Mouse (Mus musculus): ENCODE measurements at regions not wholly inside any gene's neighbourhood (a gene's known extent, or its start where the extent isn't known, plus 50 kb on each side); places are given as distances from the start of the nearest gene placed in this dataset.

- in situ Hi-C loops (cut with MboI, MseI) = no loop called here
Measured at GRCm38 (mm10) chr17:79282771-79283170, 72.1 kb downstream of the Cdc42ep3 start.

DNA sequence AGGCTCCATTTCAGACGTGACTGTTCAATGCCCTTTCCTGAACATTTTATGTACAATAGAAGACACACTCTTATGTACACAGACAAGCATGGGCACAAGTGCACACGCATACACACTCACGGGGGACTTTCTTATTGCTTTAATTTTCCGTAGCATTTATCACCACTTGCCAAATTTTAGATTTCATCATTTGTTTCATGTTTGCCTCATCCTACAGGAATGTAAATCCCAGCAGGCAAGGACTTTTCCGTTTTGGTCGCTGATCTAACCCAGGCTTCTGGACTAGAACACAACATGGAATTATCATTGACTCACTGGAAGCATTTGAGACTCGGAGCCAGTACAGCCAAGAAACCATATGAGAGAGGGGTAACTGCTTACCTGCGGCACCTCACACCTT, 81.3 kb downstream of the Cdc42ep3 start:
- in situ Hi-C loops (cut with MboI, MseI) = no loop called here

GRCm38 (mm10) chr17:79259691-79260090, 95.2 kb downstream of the Cdc42ep3 start:
- in situ Hi-C loops (cut with MboI, MseI) = no loop called here

- in situ Hi-C loops (cut with MboI, MseI) = no loop called here
Measured at GRCm38 (mm10) chr17:79246962-79247902, 107.7 kb downstream of the Cdc42ep3 start.

DNA sequence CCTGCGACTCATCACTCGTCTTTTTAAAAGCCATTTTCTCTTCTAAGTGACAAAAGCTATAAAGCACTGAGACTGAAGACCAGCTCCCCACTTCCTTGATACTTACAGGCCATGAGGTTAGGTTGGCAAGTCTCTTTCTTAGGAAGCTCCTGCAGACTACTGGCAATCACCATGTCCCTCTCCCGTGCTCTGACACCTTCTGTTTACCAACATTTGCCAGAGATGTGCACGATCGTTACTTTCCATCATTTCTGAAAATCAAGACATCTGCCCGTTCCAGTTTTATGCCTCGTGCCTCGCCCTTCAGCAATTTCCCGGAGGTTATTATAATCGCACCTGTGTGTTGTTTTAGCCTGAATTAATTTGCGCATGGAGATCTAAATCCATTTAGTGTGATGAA, 110.8 kb downstream of the Cdc42ep3 start:
- in situ Hi-C loops (cut with MboI, MseI) = no loop called here

GRCm38 (mm10) chr17:79243426-79243825, 111.5 kb downstream of the Cdc42ep3 start:
- in situ Hi-C loops (cut with MboI, MseI) = no loop called here

GRCm38 (mm10) chr17:79241489-79241888, 113.4 kb downstream of the Cdc42ep3 start:
- in situ Hi-C loops (cut with MboI, MseI) = no loop called here

DNA sequence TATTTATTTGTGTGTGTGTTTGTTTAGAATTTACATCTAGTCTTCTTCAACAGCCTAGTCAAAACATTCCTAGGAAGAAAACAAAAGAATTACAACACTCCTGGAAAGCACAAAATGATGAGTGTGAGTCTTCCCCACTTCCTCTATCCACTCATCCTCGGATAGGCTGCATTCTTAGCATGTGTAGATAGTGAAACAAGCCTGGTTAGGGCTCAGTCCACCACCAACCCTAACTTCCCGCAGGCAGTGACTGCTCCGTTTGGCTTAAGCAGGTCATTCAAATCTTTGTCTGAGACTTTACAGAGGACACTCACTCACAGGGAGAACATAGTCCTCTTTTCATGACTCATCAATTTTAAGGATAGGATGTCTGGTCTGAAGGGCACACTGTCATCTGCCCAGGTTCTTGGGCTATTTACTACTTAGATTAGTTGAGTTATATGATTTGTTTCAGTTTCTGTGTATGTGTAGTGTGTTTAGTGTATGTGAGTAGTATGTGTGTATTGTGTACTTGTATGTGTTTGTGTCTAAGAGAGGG, 118.6 kb downstream of the Cdc42ep3 start:
- in situ Hi-C loops (cut with MboI, MseI) = no loop called here

DNA sequence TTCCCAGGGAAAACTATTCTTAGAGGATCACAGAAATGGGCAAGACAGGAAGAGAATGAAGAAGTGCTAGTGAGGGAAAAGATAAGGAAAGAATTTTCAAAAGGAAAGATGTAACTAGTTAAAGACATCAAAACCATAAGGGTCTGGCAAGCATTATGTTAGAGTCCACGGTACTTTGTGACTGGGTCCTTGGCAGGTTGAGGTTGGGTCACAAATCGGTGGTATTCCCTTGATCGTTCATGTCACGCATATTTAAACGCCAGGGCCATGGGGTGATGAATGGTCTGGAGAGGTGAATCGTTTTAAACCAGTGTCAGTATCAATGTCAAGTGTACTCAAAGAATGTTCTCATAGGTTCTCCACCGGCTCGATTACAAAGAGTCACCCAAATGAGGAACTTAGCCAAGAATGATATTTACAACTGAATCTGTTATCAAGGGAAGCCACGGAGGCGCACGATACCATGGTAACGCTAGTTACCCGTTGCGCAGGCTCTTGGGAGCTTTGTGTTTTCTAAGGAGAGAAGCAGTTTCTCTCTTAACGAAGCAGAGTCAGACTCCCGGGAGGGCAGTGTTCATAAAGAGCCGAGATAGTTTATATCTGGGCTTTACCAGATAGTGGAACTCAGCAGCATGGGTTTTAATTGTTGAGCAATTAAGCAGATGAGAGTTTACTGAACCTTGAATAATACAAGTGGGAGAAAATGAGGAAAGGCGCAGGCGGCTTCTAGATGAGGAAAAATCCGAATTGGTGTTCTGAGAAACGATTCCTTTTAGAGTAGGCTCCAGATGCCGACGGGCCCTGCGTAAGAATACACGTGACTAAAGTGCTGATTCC, 124.0 kb downstream of the Cdc42ep3 start:
- in situ Hi-C loops (cut with MboI, MseI) = no loop called here

DNA sequence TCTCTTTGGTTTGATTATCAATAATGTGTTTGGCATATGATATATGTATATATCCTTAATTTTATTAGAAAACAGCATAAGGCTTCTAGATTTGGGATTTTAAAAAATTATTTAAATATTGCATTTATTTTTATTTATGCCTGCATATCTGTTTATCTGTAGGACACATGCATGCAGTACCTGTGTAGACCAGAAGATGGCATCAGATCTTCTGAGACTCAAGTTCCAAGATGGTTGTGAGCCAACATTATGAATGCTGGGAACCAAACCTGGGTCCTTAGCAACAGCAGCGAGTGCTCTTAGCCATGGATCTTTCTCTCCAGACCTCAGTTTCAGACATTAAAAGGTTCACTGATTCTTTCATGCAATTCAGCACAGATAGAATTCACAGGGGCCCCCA, 148.3 kb downstream of the Cdc42ep3 start:
- in situ Hi-C loops (cut with MboI, MseI) = no loop called here

GRCm38 (mm10) chr17:79206111-79206510, 148.8 kb downstream of the Cdc42ep3 start:
- in situ Hi-C loops (cut with MboI, MseI) = no loop called here

- in situ Hi-C loops (cut with MboI, MseI) = no loop called here
Measured at GRCm38 (mm10) chr17:79199814-79200491, 148.2 kb downstream of the Qpct start.

GRCm38 (mm10) chr17:79191871-79192373, 140.2 kb downstream of the Qpct start:
- in situ Hi-C loops (cut with MboI, MseI) = no loop called here

GRCm38 (mm10) chr17:79188282-79188681, 136.6 kb downstream of the Qpct start:
- in situ Hi-C loops (cut with MboI, MseI) = no loop called here

- in situ Hi-C loops (cut with MboI, MseI) = no loop called here
Measured at GRCm38 (mm10) chr17:79180277-79181130, 128.8 kb downstream of the Qpct start.

- in situ Hi-C loops (cut with MboI, MseI) = loop anchor here (5.0 kb wide), 1 partner anchor 45 kb away; no protein-coding TSS in a partner anchor
Measured at GRCm38 (mm10) chr17:79177259-79177658, 125.6 kb downstream of the Qpct start.

DNA sequence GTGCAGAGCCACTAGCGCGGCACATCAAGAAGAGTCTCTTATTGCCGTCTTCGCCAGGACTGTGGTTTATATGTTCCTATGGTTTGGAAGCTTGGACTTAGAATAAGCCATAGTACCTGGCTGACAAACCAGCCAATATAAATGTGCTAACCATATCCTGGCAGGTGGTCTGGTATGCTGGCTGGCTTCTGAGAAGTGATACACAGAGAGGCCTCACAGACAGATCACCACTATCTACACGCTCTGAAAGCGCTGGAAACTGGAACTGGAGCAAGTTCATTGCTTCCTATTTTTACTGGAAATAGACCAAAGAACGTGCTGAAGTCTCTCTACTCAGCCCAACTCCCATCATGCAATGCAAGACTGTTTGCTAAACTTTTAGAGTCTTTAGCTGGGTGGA, 124.7 kb downstream of the Qpct start:
- in situ Hi-C loops (cut with MboI, MseI) = loop anchor here (5.0 kb wide), 1 partner anchor 44 kb away; no protein-coding TSS in a partner anchor

- in situ Hi-C loops (cut with MboI, MseI) = loop anchor here (5.0 kb wide), 1 partner anchor 43 kb away; no protein-coding TSS in a partner anchor
Measured at GRCm38 (mm10) chr17:79175381-79175780, 123.7 kb downstream of the Qpct start.

DNA sequence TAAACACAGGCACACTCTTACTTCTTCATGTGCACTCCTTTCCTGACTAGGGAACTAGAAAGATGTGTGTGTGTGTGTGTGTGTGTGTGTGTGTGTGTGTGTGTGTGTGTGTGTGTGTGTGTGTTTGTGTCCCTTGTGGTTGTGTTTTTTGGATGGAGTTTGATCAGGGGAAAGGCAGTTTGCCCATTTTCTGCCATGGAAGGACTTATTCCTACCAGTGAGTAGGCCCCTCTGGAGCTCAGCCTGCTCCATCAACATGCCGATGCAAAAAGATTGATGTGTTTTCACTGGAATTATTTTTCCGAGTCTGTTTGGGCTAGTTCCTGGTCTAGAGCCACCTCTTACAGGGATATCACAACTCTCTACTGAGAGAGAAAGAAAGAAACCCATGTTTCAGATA, 120.6 kb downstream of the Qpct start:
- in situ Hi-C loops (cut with MboI, MseI) = no loop called here

DNA sequence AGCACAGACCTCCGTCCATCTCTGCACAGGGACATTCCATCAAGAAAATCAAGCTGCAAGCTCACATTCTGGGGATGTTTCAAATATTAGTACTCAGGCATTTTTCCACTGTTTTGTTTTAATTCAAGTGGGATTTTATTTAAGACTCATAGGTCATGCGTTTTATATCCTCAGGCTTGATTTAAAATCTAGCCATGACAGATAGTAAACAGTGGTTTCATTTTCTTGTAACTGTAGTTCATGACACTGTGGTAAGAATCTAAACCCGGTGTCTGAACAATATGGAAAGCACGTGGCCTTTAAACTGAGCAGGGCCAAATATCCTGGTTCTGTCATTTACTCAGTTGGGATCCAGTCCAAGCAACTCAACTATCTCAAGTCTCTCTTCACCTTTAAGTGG, 119.0 kb downstream of the Qpct start:
- in situ Hi-C loops (cut with MboI, MseI) = no loop called here
